Mouse (Mus musculus) small intestine, adult 2 months (tissue): Measurements from ENCODE around the gene Mink1.

ENCODE experiments used
- CTCF ChIP-seq: fragments of 200-500 bp; IDR thresholded peaks from 2 replicates; pipeline ENCODE4 v1.5.1; 2012; ENCODE audit warnings: low read depth, mild to moderate bottlenecking, control low read depth, inconsistent platforms, low read length, moderate library complexity, mixed read lengths; ENCODE audit not compliant: insufficient replicate concordance, insufficient read length; ENCODE audit errors: extremely low read depth
- POLR2A ChIP-seq: fragments of 200-500 bp; IDR thresholded peaks from 2 replicates; pipeline ENCODE4 v1.6.1; 2012; ENCODE audit warnings: low read depth, mild to moderate bottlenecking, control low read depth, inconsistent platforms, low read length, moderate library complexity

DNA sequence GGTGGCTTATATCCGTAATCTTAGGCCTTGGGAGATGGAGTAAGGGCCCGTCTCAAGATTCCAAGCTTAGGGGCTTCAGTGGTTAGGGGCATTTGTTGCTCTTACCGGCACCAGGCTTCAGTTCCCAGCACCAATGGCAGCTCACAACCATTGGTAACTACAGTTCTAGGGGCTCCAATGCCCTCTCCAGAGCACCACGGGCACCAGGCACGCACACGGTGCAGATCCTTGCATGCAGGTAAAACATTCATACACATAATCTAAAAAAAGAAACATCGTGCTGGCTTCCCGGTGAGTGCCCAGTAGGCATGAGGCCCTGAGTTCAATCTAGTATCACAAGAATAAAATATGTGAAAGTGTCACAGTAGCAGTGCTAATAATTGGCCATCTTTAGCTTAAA is 100.4 kb downstream of the Mink1 start:
- no peak for TF ChIP-seq CTCF
- TF ChIP-seq POLR2A: no peak
